Mouse (Mus musculus) MEL (cell line): ENCODE results near the gene Lrrc56. TPM values are rescaled to one million over a fixed set of nuclear protein-coding genes. Genes with fewer than 3 reads are reported as not detected.

Experiments
- DNase-seq: peaks from one replicate; pipeline ENCODE4 v3.0.0; 2011; ENCODE audit warnings: low read depth, low spot score
- H3K27ac ChIP-seq: 2 replicates; pipeline ENCODE4 v1.5.1; 2012; ENCODE audit warnings: low read depth, mild to moderate bottlenecking, control low read depth, low read length, moderate library complexity; ENCODE audit not compliant: control insufficient read depth
- H3K27me3 ChIP-seq, 2 experiments: fragments of 150-350 bp in 1 of 2; sonication (generic) in 1 of 2; 2 replicates each; pipeline ENCODE4 v1.6.1; 2012; ENCODE audit warnings: low read length in 2 of 2, mild to moderate bottlenecking in 2 of 2, improper control_type of control experiment in 1 of 2, moderate library complexity in 1 of 2; ENCODE audit not compliant: insufficient read depth in 2 of 2, control insufficient read depth in 1 of 2
- H3K36me3 ChIP-seq, 2 experiments: 2 replicates each; pipeline ENCODE4 v1.6.1; 2012 to 2014; ENCODE audit warnings: low read length in 2 of 2, improper control_type of control experiment in 1 of 2, inconsistent platforms in 1 of 2, mild to moderate bottlenecking in 1 of 2; ENCODE audit not compliant: insufficient read depth in 2 of 2, control insufficient read depth in 1 of 2
- H3K4me1 ChIP-seq, 2 experiments: fragments of 150-350 bp in 1 of 2; sonication (generic) in 1 of 2; 2 replicates each; pipeline ENCODE4 v1.6.1; 2012; ENCODE audit warnings: low read length in 2 of 2, improper control_type of control experiment in 1 of 2, mild to moderate bottlenecking in 1 of 2; ENCODE audit not compliant: insufficient read depth in 2 of 2, control insufficient read depth in 1 of 2
- H3K4me3 ChIP-seq, 2 experiments: fragments of 150-350 bp in 1 of 2; sonication (generic) in 1 of 2; 2 replicates each; pipeline ENCODE4 v1.5.1; 2012; ENCODE audit warnings: low read depth in 2 of 2, low read length in 2 of 2, mild to moderate bottlenecking in 2 of 2, moderate library complexity in 2 of 2, control low read depth in 1 of 2, improper control_type of control experiment in 1 of 2; ENCODE audit not compliant: control insufficient read depth in 1 of 2, insufficient read depth in 1 of 2
- H3K79me2 ChIP-seq: 2 replicates; pipeline ENCODE4 v1.6.1; 2012; ENCODE audit warnings: mild to moderate bottlenecking, low read length, moderate library complexity; ENCODE audit not compliant: control insufficient read depth, poor library complexity, insufficient read depth
- H3K9ac ChIP-seq: 2 replicates; pipeline ENCODE4 v1.6.1; 2012; ENCODE audit warnings: low read depth, mild to moderate bottlenecking, control low read depth, low read length, moderate library complexity; ENCODE audit not compliant: control insufficient read depth, poor library complexity, severe bottlenecking
- H3K9me3 ChIP-seq: fragments of 150-350 bp; sonication (generic); replicated peaks from 2 replicates; pipeline ENCODE4 v1.6.1; 2012; ENCODE audit warnings: mild to moderate bottlenecking, low read length, improper control_type of control experiment, moderate library complexity; ENCODE audit not compliant: insufficient read depth
- CHD2 ChIP-seq: IDR thresholded peaks from 2 replicates; pipeline ENCODE4 v1.6.1; 2011; ENCODE audit warnings: low read length, improper control_type of control experiment
- CTCF ChIP-seq, 3 experiments: IDR thresholded peaks in 2 of 3; conservative IDR thresholded peaks in 1 of 3; 2 replicates each; pipeline ENCODE4 v1.5.1; 2011 to 2012; ENCODE audit warnings: low read length in 3 of 3, low read depth in 2 of 3, mild to moderate bottlenecking in 2 of 3, improper control_type of control experiment in 1 of 3, inconsistent platforms in 1 of 3, mixed read lengths in 1 of 3, moderate library complexity in 1 of 3; ENCODE audit not compliant: control insufficient read depth in 1 of 3, insufficient read depth in 1 of 3, poor library complexity in 1 of 3, severe bottlenecking in 1 of 3
- E2F4 ChIP-seq: IDR thresholded peaks from 2 replicates; pipeline ENCODE4 v1.6.1; 2011; ENCODE audit warnings: low read depth, low read length, improper control_type of control experiment, borderline replicate concordance
- GABPA ChIP-seq: IDR thresholded peaks from 2 replicates; pipeline ENCODE4 v1.6.1; 2012; ENCODE audit warnings: low read depth, mild to moderate bottlenecking, inconsistent platforms, low read length, improper control_type of control experiment, moderate library complexity
- GATA1 ChIP-seq: IDR thresholded peaks from 2 replicates; pipeline ENCODE4 v1.6.1; 2011; ENCODE audit warnings: low read depth, low read length, improper control_type of control experiment
- MAFK ChIP-seq: IDR thresholded peaks from 2 replicates; pipeline ENCODE4 v1.6.1; 2011; ENCODE audit warnings: low read depth, mild to moderate bottlenecking, low read length, improper control_type of control experiment, borderline replicate concordance
- MAX ChIP-seq: IDR thresholded peaks from 2 replicates; pipeline ENCODE4 v1.6.1; 2011; ENCODE audit warnings: low read length, improper control_type of control experiment
- MAZ ChIP-seq: IDR thresholded peaks from 2 replicates; pipeline ENCODE4 v1.6.1; 2012; ENCODE audit warnings: low read depth, mild to moderate bottlenecking, inconsistent platforms, low read length, improper control_type of control experiment
- MEF2A ChIP-seq: IDR thresholded peaks from 2 replicates; pipeline ENCODE4 v1.6.1; 2014; ENCODE audit warnings: low read depth, mild to moderate bottlenecking, inconsistent platforms, low read length, improper control_type of control experiment; ENCODE audit not compliant: poor library complexity, insufficient replicate concordance, severe bottlenecking; ENCODE audit errors: extremely low read depth
- MYC ChIP-seq: IDR thresholded peaks from 2 replicates; pipeline ENCODE4 v1.6.1; 2011; ENCODE audit warnings: low read depth, mild to moderate bottlenecking, low read length, improper control_type of control experiment, moderate library complexity
- NELFE ChIP-seq: IDR thresholded peaks from 2 replicates; pipeline ENCODE4 v1.6.1; 2011; ENCODE audit warnings: low read depth, low read length, improper control_type of control experiment
- NRF1 ChIP-seq: IDR thresholded peaks from 2 replicates; pipeline ENCODE4 v1.6.1; 2014; ENCODE audit warnings: low read depth, mild to moderate bottlenecking, inconsistent platforms, low read length, improper control_type of control experiment, moderate library complexity; ENCODE audit not compliant: poor library complexity, insufficient read depth, severe bottlenecking
- POLR2A ChIP-seq, 2 experiments: IDR thresholded peaks; 2 replicates each; pipeline ENCODE4 v1.6.1; 2011 to 2012; ENCODE audit warnings: low read length in 2 of 2, mild to moderate bottlenecking in 2 of 2, control low read depth in 1 of 2, improper control_type of control experiment in 1 of 2, low read depth in 1 of 2, moderate library complexity in 1 of 2; ENCODE audit not compliant: control insufficient read depth in 1 of 2, insufficient read depth in 1 of 2, poor library complexity in 1 of 2
- POLR2AphosphoS2 ChIP-seq: IDR thresholded peaks from 2 replicates; pipeline ENCODE4 v1.6.1; 2011; ENCODE audit warnings: low read length, improper control_type of control experiment
- POLR2AphosphoS5 ChIP-seq: IDR thresholded peaks from 2 replicates; pipeline ENCODE4 v1.6.1; 2012; ENCODE audit warnings: low read depth, borderline replicate concordance, mild to moderate bottlenecking, inconsistent platforms, low read length, moderate library complexity, mixed read lengths
- RCOR1 ChIP-seq: IDR thresholded peaks from 2 replicates; pipeline ENCODE4 v1.6.1; 2012; ENCODE audit warnings: low read depth, mild to moderate bottlenecking, inconsistent platforms, low read length, improper control_type of control experiment
- SIN3A ChIP-seq: IDR thresholded peaks from 2 replicates; pipeline ENCODE4 v1.6.1; 2012; ENCODE audit warnings: low read length, improper control_type of control experiment, inconsistent platforms
- SMC3 ChIP-seq: IDR thresholded peaks from 2 replicates; pipeline ENCODE4 v1.6.1; 2011; ENCODE audit warnings: low read depth, low read length, improper control_type of control experiment
- TAL1 ChIP-seq: IDR thresholded peaks from 2 replicates; pipeline ENCODE4 v1.6.1; 2012; ENCODE audit warnings: mild to moderate bottlenecking, inconsistent platforms, low read length, moderate library complexity, mixed read lengths
- TCF12 ChIP-seq: IDR thresholded peaks from 2 replicates; pipeline ENCODE4 v1.6.1; 2014; ENCODE audit warnings: low read depth, mild to moderate bottlenecking, inconsistent platforms, low read length, improper control_type of control experiment, moderate library complexity
- USF1 ChIP-seq: IDR thresholded peaks from 2 replicates; pipeline ENCODE4 v1.6.1; 2014; ENCODE audit warnings: low read depth, mild to moderate bottlenecking, inconsistent platforms, low read length, improper control_type of control experiment, moderate library complexity
- USF2 ChIP-seq, 2 experiments: IDR thresholded peaks; 2 replicates each; pipeline ENCODE4 v1.6.1; 2011 to 2012; ENCODE audit warnings: improper control_type of control experiment in 2 of 2, low read length in 2 of 2, borderline replicate concordance in 1 of 2, inconsistent platforms in 1 of 2, low read depth in 1 of 2, mild to moderate bottlenecking in 1 of 2; ENCODE audit not compliant: insufficient read depth in 1 of 2
- ZC3H11A ChIP-seq: IDR thresholded peaks from 2 replicates; pipeline ENCODE4 v1.6.1; 2012; ENCODE audit warnings: low read depth, mild to moderate bottlenecking, inconsistent platforms, low read length, improper control_type of control experiment
- ZNF384 ChIP-seq: IDR thresholded peaks from 2 replicates; pipeline ENCODE4 v1.6.1; 2012; ENCODE audit warnings: low read depth, mild to moderate bottlenecking, inconsistent platforms, low read length, improper control_type of control experiment
- polyA plus RNA-seq, 2 experiments: library from polyadenylated mRNA; stranded (reverse) in 1 of 2; unstranded in 1 of 2; fragments of >175 nt in 1 of 2; fragments of >200 nt in 1 of 2; gene quantifications; 2 replicates each; pipeline versions ENCODE4 v1.2.1 to v1.2.4; 2012; ENCODE audit warnings: low replicate concordance in 2 of 2, low read depth in 1 of 2; ENCODE audit not compliant: insufficient read length in 2 of 2, insufficient read depth in 1 of 2, missing spikeins in 1 of 2
- total RNA-seq: library from RNA; depleted of rRNA; stranded (reverse); fragments of 300-350 nt; gene quantifications from 2 replicates; pipeline ENCODE4 v1.2.3, GENCODE M21; 2012

Lrrc56 gene
- total and polyA plus RNA-seq, 3 experiments, result 1.6 to 5.5 TPM; not detected in 1

DNA sequence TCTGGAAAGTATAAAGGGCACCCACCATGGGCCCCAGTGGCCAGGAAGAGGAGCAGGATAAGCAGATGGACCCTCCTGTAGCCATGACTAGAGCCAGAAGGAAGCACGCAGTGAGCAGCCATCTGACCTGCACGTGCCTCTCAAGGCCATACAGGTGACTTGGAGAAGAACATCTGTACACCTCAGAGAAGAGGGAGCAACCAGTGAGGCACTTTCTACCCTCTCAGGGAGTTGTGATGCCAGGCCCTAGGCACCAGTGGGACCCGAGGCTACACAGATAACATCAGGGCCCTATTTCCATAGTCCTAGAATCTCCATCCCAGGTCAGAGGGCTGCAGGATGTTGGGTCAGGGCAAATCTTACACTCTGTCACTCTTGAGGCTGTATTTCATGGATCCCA is 3.7 kb upstream of the Lrrc56 start:
- TF ChIP-seq NRF1, result no peak
- no peak for TF ChIP-seq NELFE
- no peak for TF ChIP-seq SIN3A
- TF ChIP-seq POLR2AphosphoS5, result no peak
- TF ChIP-seq MEF2A, result no peak
- no peak for TF ChIP-seq CHD2
- TF ChIP-seq TCF12, result no peak
- TF ChIP-seq GATA1, result no peak
- no peak for TF ChIP-seq USF2 (IDR thresholded peaks at IDR 0.05; ENCODE audit: borderline replicate concordance in 1 of 2, insufficient read depth in 1 of 2, low read depth in 1 of 2, low read length in 2 of 2)
- no peak for TF ChIP-seq ZNF384
- no peak for TF ChIP-seq ZC3H11A
- no peak for TF ChIP-seq CTCF (IDR thresholded peaks at IDR 0.05 in 2 of 3, conservative IDR thresholded peaks at IDR 0.05 in 1 of 3; ENCODE audit: control insufficient read depth in 1 of 3, insufficient read depth in 1 of 3, low read depth in 2 of 3, low read length in 3 of 3, poor library complexity in 1 of 3, severe bottlenecking in 1 of 3)
- no peak for TF ChIP-seq TAL1
- TF ChIP-seq, all 39 proteins: peak for 0
- H3K9me3 ChIP-seq, result no peaks in the 10 kb centered on the region
- H3K9ac ChIP-seq, result no peak overlapping the region
- peaks cover 12% of the 10 kb centered on the region for H3K79me2 ChIP-seq
- peaks cover 0 to 7% of the 10 kb centered on the region in 2 experiments; a peak in 2 of 4 replicates for H3K4me1 ChIP-seq
- no peak for DNase-seq
- H3K27me3 ChIP-seq, result no peaks in the 10 kb centered on the region
- H3K4me3 ChIP-seq, result no peak overlapping the region
- H3K36me3 ChIP-seq, result peaks cover 2 to 4% of the 10 kb centered on the region in 2 experiments; a peak in 3 of 4 replicates
- no peak overlapping the region for H3K27ac ChIP-seq

DNA sequence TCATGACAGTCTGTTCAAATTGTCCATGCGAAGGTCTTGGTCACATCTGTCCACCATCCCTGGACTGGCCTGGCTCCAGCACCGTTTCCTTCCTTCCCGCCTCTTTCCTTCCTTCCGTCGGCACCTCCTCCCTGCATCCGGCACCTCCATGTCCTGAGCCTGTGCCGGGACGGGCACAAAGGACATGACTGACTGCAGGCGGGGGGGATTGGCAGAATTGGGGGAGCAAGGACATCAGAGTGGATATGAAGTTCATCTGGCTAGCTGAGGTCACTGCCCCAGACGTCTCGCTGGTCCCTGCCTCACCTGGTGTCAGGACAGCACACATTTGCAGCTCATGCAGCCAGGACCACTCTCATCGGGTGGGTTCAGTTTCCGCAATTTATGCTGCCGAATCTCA is 2.9 kb upstream of the Lrrc56 start:
- H3K27ac ChIP-seq, result no peak overlapping the region
- H3K9me3 ChIP-seq, result no peaks in the 10 kb centered on the region
- no peak for DNase-seq
- H3K9ac ChIP-seq, result no peak overlapping the region
- peaks cover 2 to 8% of the 10 kb centered on the region in 2 experiments; a peak in 3 of 4 replicates for H3K36me3 ChIP-seq
- no peak for TF ChIP-seq RCOR1
- no peak for TF ChIP-seq POLR2A (IDR thresholded peaks at IDR 0.05; ENCODE audit: control insufficient read depth in 1 of 2, insufficient read depth in 1 of 2, low read depth in 1 of 2, low read length in 2 of 2, poor library complexity in 1 of 2)
- TF ChIP-seq ZC3H11A, result no peak
- no peak for TF ChIP-seq GABPA
- no peak for TF ChIP-seq CHD2
- no peak for TF ChIP-seq MYC
- no peak for TF ChIP-seq POLR2AphosphoS2
- no peak for TF ChIP-seq MAFK
- no peak for TF ChIP-seq E2F4
- TF ChIP-seq USF1, result no peak
- TF ChIP-seq NRF1, result no peak
- no peak for TF ChIP-seq SMC3
- no peak for TF ChIP-seq MAZ
- no peak for TF ChIP-seq MAX
- TF ChIP-seq, all 39 proteins: peak for 0
- H3K27me3 ChIP-seq, result no peaks in the 10 kb centered on the region
- no peak overlapping the region for H3K4me3 ChIP-seq
- H3K79me2 ChIP-seq, result peaks cover 12% of the 10 kb centered on the region
- H3K4me1 ChIP-seq, result peaks cover under 1 to 15% of the 10 kb centered on the region in 2 experiments; a peak in 3 of 4 replicates
